Mouse (Mus musculus): ENCODE results near the gene Smim4.

DNA sequence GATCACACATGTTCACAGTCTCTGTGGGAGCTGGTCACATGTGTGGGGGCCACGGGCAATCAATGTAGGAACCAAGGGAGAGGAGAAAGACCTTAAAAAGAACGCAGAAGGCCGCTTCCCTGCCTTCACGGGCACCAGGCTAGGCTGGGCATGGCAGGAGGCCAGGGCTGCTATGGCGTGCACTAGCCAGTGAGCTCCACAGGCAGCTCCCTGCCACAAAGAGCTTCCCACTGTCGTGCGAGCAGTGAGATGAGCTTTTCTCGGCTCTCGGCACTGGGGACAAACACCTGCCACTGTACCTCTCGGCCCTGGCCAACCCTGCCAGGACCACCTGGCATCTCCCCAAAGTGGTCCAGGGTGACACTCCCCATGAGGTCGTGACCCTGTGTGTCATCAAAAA is 42.6 kb upstream of the Smim4 start:
- no peak for TF ChIP-seq GATA1 (IDR thresholded peaks at IDR 0.05; ENCODE audit: borderline replicate concordance, low read length)
- no peak for TF ChIP-seq FLI1 (IDR thresholded peaks at IDR 0.05; ENCODE audit: low read length)

Measured in megakaryocyte, embryonic 14.5 days (primary cell).